Mouse (Mus musculus): ENCODE measurements at regions not wholly inside any gene's neighbourhood (a gene's known extent, or its start where the extent isn't known, plus 50 kb on each side); places are given as distances from the start of the nearest gene placed in this dataset.

DNA sequence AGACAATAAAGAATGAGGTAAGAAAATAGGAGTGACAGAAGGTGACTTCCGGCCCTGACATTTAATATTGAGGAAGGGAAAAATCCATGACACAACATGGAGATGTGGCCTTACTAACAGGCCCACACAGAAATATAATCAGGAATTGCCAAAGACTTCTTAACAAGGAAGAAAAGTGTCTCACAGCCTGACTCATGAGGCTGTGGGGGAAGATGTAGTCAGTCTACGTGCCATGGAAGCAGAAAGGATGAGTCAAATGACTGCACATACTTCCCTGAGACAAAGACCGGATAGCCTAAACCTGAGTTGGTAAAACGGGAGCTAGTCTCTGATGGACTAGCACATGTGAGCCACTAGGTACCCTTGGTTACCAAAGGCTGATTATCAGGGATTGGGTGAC, 257.4 kb upstream of the Spred2 start:
- ATAC-seq (no peak), DNase-seq (ENCODE audit: low spot score) (no peak)
- H3K36me3 ChIP-seq (ENCODE audit: insufficient read depth, low read length) = no peaks in the 10 kb centered on the region
- TF ChIP-seq CTCF (IDR thresholded peaks at IDR 0.05) (no peak), EP300 (IDR thresholded peaks at IDR 0.05) (no peak)
- no peaks in the 10 kb centered on the region for H3K27me3 ChIP-seq (replicated peaks; ENCODE audit: insufficient read depth, low read length)
- 87% methylated on average over 4 of the region's 4 CpGs for WGBS
- H3K9me3 ChIP-seq (ENCODE audit: low read length) = no peaks in the 10 kb centered on the region
- no peaks in the 10 kb centered on the region for H3K4me1 ChIP-seq (ENCODE audit: insufficient read depth, low read depth, low read length)
- no peak overlapping the region for H3K4me2 ChIP-seq (replicated peaks; ENCODE audit: low read depth, low read length)
- no peak overlapping the region for H3K9ac ChIP-seq (replicated peaks; ENCODE audit: low read depth)
- H3K4me3 ChIP-seq (ENCODE audit: low read depth, low read length) = no peak overlapping the region
- no peak overlapping the region for H3K27ac ChIP-seq (ENCODE audit: low read length)

DNA sequence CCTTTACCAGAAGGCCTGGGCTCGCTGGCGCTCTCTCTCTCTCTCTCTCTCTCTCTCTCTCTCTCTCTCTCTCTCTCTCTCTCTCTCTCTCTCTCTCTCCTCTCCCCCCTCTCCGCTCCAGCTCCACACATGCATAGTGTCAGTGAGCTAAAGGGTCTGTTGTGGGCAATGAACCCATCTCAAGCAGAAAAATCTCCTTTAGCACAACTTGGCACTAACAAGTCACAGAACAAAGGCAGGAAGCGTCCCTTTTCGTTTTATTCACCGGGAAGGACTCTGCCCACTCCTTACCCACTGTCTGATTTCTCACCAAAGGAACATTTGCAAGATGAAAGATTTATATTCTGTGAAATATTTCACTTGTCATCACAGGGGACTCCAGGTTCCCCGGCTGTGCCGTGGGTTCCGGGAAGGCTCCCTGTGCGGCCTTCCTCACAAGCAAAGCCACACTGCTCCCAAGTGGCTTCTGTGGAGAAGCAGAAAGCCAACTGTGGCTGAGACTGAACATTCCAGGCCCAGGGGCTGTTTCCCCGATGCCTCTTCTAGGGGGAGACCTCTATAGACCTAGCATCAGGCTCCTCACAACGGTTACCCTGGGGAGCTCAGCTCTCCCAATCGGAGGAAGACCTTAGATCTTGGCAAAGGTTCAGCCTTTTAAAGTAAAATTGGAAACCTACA, 253.2 kb upstream of the Spred2 start:
- no peak for TF ChIP-seq EP300 (IDR thresholded peaks at IDR 0.05)
- peak; percentile 71 for TF ChIP-seq CTCF (IDR thresholded peaks at IDR 0.05)
- Histone ChIP-seq H3K9me3 (ENCODE audit: low read length) (no peaks in the 10 kb centered on the region), H3K36me3 (ENCODE audit: insufficient read depth, low read length) (no peaks in the 10 kb centered on the region), H3K9ac (replicated peaks; ENCODE audit: low read depth) (no peak overlapping the region), H3K4me1 (ENCODE audit: insufficient read depth, low read depth, low read length) (no peaks in the 10 kb centered on the region), H3K4me2 (replicated peaks; ENCODE audit: low read depth, low read length) (no peak overlapping the region), H3K27ac (ENCODE audit: low read length) (no peak overlapping the region), H3K4me3 (ENCODE audit: low read depth, low read length) (no peak overlapping the region), H3K27me3 (replicated peaks; ENCODE audit: insufficient read depth, low read length) (no peaks in the 10 kb centered on the region)
- ATAC-seq = peak; percentile 89
- peak; percentile 66 for DNase-seq (ENCODE audit: low spot score)
- 32% methylated on average over 13 of the region's 13 CpGs for WGBS

GRCm38 (mm10) chr11:19673012-19673411, 251.2 kb upstream of the Spred2 start:
- TF ChIP-seq CTCF (IDR thresholded peaks at IDR 0.05) (no peak), EP300 (IDR thresholded peaks at IDR 0.05) (no peak)
- Histone ChIP-seq H3K36me3 (ENCODE audit: insufficient read depth, low read length) (no peaks in the 10 kb centered on the region), H3K27ac (ENCODE audit: low read length) (no peak overlapping the region), H3K9me3 (ENCODE audit: low read length) (no peaks in the 10 kb centered on the region), H3K9ac (replicated peaks; ENCODE audit: low read depth) (no peak overlapping the region), H3K4me2 (replicated peaks; ENCODE audit: low read depth, low read length) (no peak overlapping the region), H3K27me3 (replicated peaks; ENCODE audit: insufficient read depth, low read length) (no peaks in the 10 kb centered on the region), H3K4me1 (ENCODE audit: insufficient read depth, low read depth, low read length) (no peaks in the 10 kb centered on the region), H3K4me3 (ENCODE audit: low read depth, low read length) (no peak overlapping the region)
- 71% methylated on average over 1 of the region's 1 CpGs for WGBS
- no peak for DNase-seq (ENCODE audit: low spot score)
- ATAC-seq = no peak

DNA sequence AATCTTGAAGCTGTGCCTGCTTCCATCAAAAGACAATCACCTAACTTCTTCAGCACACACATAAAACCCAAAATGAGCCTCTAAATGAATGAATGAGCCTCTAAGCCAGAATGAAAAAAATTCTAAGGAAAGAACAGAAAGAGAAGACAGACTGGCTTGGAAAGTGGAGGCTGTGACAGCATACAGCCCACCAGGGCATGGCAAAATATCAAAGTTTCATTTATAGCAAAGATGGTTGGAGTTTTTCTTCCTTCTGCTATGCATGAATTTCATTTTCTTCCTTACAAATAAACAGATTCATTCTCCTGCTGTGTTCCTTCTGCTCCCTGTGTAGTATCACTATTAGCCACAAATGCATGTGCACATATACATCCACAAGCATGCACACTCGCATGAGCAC, 247.7 kb upstream of the Spred2 start:
- no peak for TF ChIP-seq CTCF (IDR thresholded peaks at IDR 0.05)
- TF ChIP-seq EP300 (IDR thresholded peaks at IDR 0.05) = no peak
- Histone ChIP-seq H3K4me3 (ENCODE audit: low read depth, low read length) (no peak overlapping the region), H3K27me3 (replicated peaks; ENCODE audit: insufficient read depth, low read length) (no peaks in the 10 kb centered on the region), H3K9me3 (ENCODE audit: low read length) (no peaks in the 10 kb centered on the region), H3K4me1 (ENCODE audit: insufficient read depth, low read depth, low read length) (no peaks in the 10 kb centered on the region), H3K4me2 (replicated peaks; ENCODE audit: low read depth, low read length) (no peak overlapping the region), H3K27ac (ENCODE audit: low read length) (no peak overlapping the region), H3K36me3 (ENCODE audit: insufficient read depth, low read length) (no peaks in the 10 kb centered on the region), H3K9ac (replicated peaks; ENCODE audit: low read depth) (no peak overlapping the region)
- DNase-seq (ENCODE audit: low spot score) (no peak), ATAC-seq (no peak)
- WGBS = 92% methylated on average over 1 of the region's 1 CpGs

DNA sequence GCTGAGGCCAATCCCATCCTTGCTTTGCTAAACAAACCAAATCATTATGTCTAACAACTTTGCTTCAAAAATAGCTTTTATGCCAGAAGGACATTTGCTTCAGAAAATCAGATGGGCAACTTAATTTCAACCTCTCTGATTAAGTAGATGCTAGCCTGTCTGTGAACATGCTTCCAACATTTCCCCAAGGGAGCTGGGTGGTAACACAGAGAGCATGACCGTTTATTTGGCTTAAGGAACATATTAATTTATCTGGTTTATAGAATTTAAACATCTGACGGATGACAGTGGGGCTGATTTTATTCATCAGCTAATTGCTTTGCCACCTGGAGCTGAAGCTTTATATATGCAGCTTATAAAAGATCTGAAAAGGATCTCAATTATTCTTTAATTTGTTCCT, 245.1 kb upstream of the Spred2 start:
- no peaks in the 10 kb centered on the region for H3K9me3 ChIP-seq (ENCODE audit: low read length)
- no peaks in the 10 kb centered on the region for H3K27me3 ChIP-seq (replicated peaks; ENCODE audit: insufficient read depth, low read length)
- no peak overlapping the region for H3K27ac ChIP-seq (ENCODE audit: low read length)
- H3K4me2 ChIP-seq (replicated peaks; ENCODE audit: low read depth, low read length) = no peak overlapping the region
- H3K4me1 ChIP-seq (ENCODE audit: insufficient read depth, low read depth, low read length) = no peaks in the 10 kb centered on the region
- ATAC-seq (no peak), DNase-seq (ENCODE audit: low spot score) (no peak)
- H3K9ac ChIP-seq (replicated peaks; ENCODE audit: low read depth) = no peak overlapping the region
- 55% methylated on average over 2 of the region's 2 CpGs for WGBS
- no peak overlapping the region for H3K4me3 ChIP-seq (ENCODE audit: low read depth, low read length)
- H3K36me3 ChIP-seq (ENCODE audit: insufficient read depth, low read length) = no peaks in the 10 kb centered on the region
- TF ChIP-seq CTCF (IDR thresholded peaks at IDR 0.05) = no peak

DNA sequence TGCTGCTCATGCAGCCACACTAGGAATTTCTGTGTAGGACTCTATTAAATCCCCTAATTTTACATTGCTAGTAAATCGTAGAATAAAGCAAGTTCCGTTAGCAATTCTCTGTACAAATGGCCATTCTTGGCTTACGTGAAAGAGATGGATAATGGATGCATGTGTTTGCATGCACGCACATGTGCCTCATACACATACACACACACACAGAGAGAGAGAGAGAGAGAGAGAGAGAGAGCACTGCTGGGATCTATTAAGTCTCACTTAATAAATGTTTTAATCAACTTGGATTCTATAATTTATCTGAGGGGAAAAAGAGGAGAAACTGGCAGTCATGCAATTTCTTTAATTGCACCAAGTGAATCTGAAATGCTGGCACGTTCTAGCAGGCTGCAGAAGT, 244.5 kb upstream of the Spred2 start:
- Histone ChIP-seq H3K4me2 (replicated peaks; ENCODE audit: low read depth, low read length) (no peak overlapping the region), H3K9me3 (ENCODE audit: low read length) (no peaks in the 10 kb centered on the region), H3K4me1 (ENCODE audit: insufficient read depth, low read depth, low read length) (no peaks in the 10 kb centered on the region), H3K27ac (ENCODE audit: low read length) (no peak overlapping the region), H3K4me3 (ENCODE audit: low read depth, low read length) (no peak overlapping the region), H3K36me3 (ENCODE audit: insufficient read depth, low read length) (no peaks in the 10 kb centered on the region), H3K9ac (replicated peaks; ENCODE audit: low read depth) (no peak overlapping the region), H3K27me3 (replicated peaks; ENCODE audit: insufficient read depth, low read length) (no peaks in the 10 kb centered on the region)
- 65% methylated on average over 5 of the region's 5 CpGs for WGBS
- DNase-seq (ENCODE audit: low spot score) (no peak), ATAC-seq (no peak)
- TF ChIP-seq CTCF (IDR thresholded peaks at IDR 0.05) (no peak), EP300 (IDR thresholded peaks at IDR 0.05) (no peak)

DNA sequence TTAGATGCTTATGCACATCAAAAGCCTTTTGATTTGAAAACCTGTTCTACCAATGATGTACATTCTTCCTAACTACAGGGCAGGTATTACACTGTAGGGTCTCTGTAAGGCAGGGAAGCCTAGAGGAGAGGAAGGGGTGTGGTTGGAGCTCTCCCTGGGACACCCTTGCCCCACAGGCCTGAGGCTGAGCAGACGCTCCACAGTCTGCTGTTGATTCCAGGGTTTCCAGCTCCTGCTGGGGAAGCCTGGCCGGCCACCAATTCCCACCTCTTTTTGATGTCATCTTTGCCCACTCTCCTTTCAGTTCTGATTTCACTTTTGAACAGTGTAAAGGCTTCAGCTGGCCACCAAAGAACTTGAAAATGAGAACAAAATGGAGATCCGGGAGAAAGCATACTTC, 223.0 kb upstream of the Spred2 start:
- Histone ChIP-seq H3K4me1 (ENCODE audit: insufficient read depth, low read depth, low read length) (no peaks in the 10 kb centered on the region), H3K9ac (replicated peaks; ENCODE audit: low read depth) (no peak overlapping the region), H3K27ac (ENCODE audit: low read length) (no peak overlapping the region), H3K36me3 (ENCODE audit: insufficient read depth, low read length) (no peaks in the 10 kb centered on the region), H3K27me3 (replicated peaks; ENCODE audit: insufficient read depth, low read length) (no peaks in the 10 kb centered on the region), H3K4me2 (replicated peaks; ENCODE audit: low read depth, low read length) (no peak overlapping the region), H3K4me3 (ENCODE audit: low read depth, low read length) (no peak overlapping the region), H3K9me3 (ENCODE audit: low read length) (no peaks in the 10 kb centered on the region)
- no peak for TF ChIP-seq EP300 (IDR thresholded peaks at IDR 0.05)
- no peak for TF ChIP-seq CTCF (IDR thresholded peaks at IDR 0.05)
- 55% methylated on average over 3 of the region's 3 CpGs for WGBS
- DNase-seq (ENCODE audit: low spot score) = no peak
- no peak for ATAC-seq
